8 mouse cellular contexts compared by ENCODE assay signal in genomic region chr9:60457359-60458210, GRCm38 (mm10).
DNase-seq lines count a peak whose midpoint lies in the region; ATAC-seq and TF ChIP-seq lines count a peak whose summit lies in the region.

No protein-coding gene starts in this region.

- H3K36me3 ChIP-seq in forebrain, postnatal 0 days (ENCODE audit: insufficient read depth): no peaks in the 10 kb centered on the region
- no peaks in the 10 kb centered on the region for H3K36me3 ChIP-seq in midbrain, embryonic 10.5 days

- H3K4me2 ChIP-seq in forebrain, postnatal 0 days (ENCODE audit: low read depth): peak overlapping the region; percentile 46

- peaks cover 20% of the 10 kb centered on the region for H3K4me1 ChIP-seq in forebrain, postnatal 0 days (ENCODE audit: insufficient read depth)
- peaks cover 64% of the 10 kb centered on the region for H3K4me1 ChIP-seq in midbrain, embryonic 10.5 days

- peak; percentile 16 to 17 for DNase-seq in left cerebral cortex, adult 2 months (ENCODE audit: extremely low spot score in 1 of 2, low spot score in 2 of 2)
- no peak for DNase-seq in left cerebral cortex, adult 11 months (ENCODE audit: low spot score)
- DNase-seq in forebrain, postnatal 0 days: peak; percentile 78
- DNase-seq in heart, postnatal 4 days: peak; percentile 77
- DNase-seq in midbrain, embryonic 10.5 days (ENCODE audit: low spot score): peak; percentile 71
- DNase-seq in spleen, adult 12 weeks (ENCODE audit: low spot score): no peak
- no peak for DNase-seq in thymus, postnatal 10 days (ENCODE audit: low spot score in 2 of 2)

- no peak for TF ChIP-seq CTCF in left cerebral cortex, adult 2 months (IDR thresholded peaks at IDR 0.05)
- TF ChIP-seq CTCF in forebrain, postnatal 0 days (IDR thresholded peaks at IDR 0.05; ENCODE audit: low read depth): no peak

- H3K27me3 ChIP-seq in forebrain, postnatal 0 days (ENCODE audit: insufficient read depth, low read length): no peaks in the 10 kb centered on the region
- H3K27me3 ChIP-seq in midbrain, embryonic 10.5 days (ENCODE audit: low read depth, poor library complexity, severe bottlenecking): peaks cover 44% of the 10 kb centered on the region

- H3K27ac ChIP-seq in left cerebral cortex, adult 2 months: peak overlapping the region; percentile 59; the same call in 1 of the 2 replicates
- H3K27ac ChIP-seq in forebrain, postnatal 0 days (ENCODE audit: low read depth, low read length): peak overlapping the region; percentile 59; the same call in 1 of the 2 replicates
- H3K27ac ChIP-seq in midbrain, embryonic 10.5 days (replicated peaks): peak overlapping the region; percentile 80

- 12% methylated on average over 18 of the region's 18 CpGs for WGBS in forebrain, postnatal 0 days
- WGBS in midbrain, embryonic 10.5 days: 23% methylated on average over 18 of the region's 18 CpGs

- intact Hi-C loops in left cerebral cortex, adult 2 months (cut with DNase I): no loop called here

- H3K9me3 ChIP-seq in forebrain, postnatal 0 days (ENCODE audit: low read length): no peaks in the 10 kb centered on the region
- no peaks in the 10 kb centered on the region for H3K9me3 ChIP-seq in midbrain, embryonic 10.5 days (replicated peaks)

- H3K9ac ChIP-seq in forebrain, postnatal 0 days: no peak overlapping the region; the same call in 1 of the 2 replicates

- peak overlapping the region; percentile 33 for H3K4me3 ChIP-seq in left cerebral cortex, adult 2 months
- H3K4me3 ChIP-seq in forebrain, postnatal 0 days (ENCODE audit: low read depth, low read length): peak overlapping the region; percentile 16
- H3K4me3 ChIP-seq in midbrain, embryonic 10.5 days: peak overlapping the region; percentile 38

- ATAC-seq in forebrain, postnatal 0 days: peak; percentile 79
- no peak for ATAC-seq in CD4-positive, CD25-positive, alpha-beta regulatory T cell, adult 4 months

Comparison
In these comparisons a context has a peak if more than half of its experiments do, and no peak if none do; other contexts are left out.
1. DNase-seq: peak in left cerebral cortex, adult 2 months (2 of 2), forebrain, postnatal 0 days (single experiment), heart, postnatal 4 days (single experiment) and midbrain, embryonic 10.5 days (single experiment); none in left cerebral cortex, adult 11 months (single experiment), spleen, adult 12 weeks (single experiment) and thymus, postnatal 10 days (0 of 2).
2. Peak in every context shown above with its lines, with median percentiles within 50 percentile points of each other: H3K27ac ChIP-seq and H3K4me3 ChIP-seq.